Mouse (Mus musculus) kidney, embryonic 16.5 days (tissue): Measurements from ENCODE around the gene Gfod2. TPM values are rescaled to one million over a fixed set of nuclear protein-coding genes. Genes with fewer than 3 reads are reported as not detected.
A peak's percentile ranks its signal among the peaks of the same experiment; 100 is the strongest.

Experiments
- ATAC-seq: fragments of 200-750 bp; cut with Nextera tagmentation; 2 replicates; pipeline ENCODE4 v1.8.0; 2017; ENCODE audit warnings: moderate TSS enrichment; ENCODE audit not compliant: low FRiP score, low TSS enrichment
- H3K27ac ChIP-seq: fragments of 300-500 bp; sonication (generic); 2 replicates; pipeline ENCODE4 v1.5.1; 2014; ENCODE audit warnings: low read length
- H3K27me3 ChIP-seq: fragments of 300-500 bp; sonication (generic); 2 replicates; pipeline ENCODE4 v1.6.1; 2014; ENCODE audit warnings: low read length, control low read depth, mixed read lengths; ENCODE audit not compliant: insufficient read depth
- H3K36me3 ChIP-seq: fragments of 300-500 bp; sonication (generic); 2 replicates; pipeline ENCODE4 v1.6.1; 2014; ENCODE audit warnings: low read length, control low read depth, mixed read lengths; ENCODE audit not compliant: insufficient read depth
- H3K4me1 ChIP-seq: fragments of 300-500 bp; sonication (generic); 2 replicates; pipeline ENCODE4 v1.6.1; 2014; ENCODE audit warnings: low read length, control low read depth, mixed read lengths; ENCODE audit not compliant: insufficient read depth
- H3K4me2 ChIP-seq: fragments of 300-500 bp; sonication (generic); replicated peaks from 2 replicates; pipeline ENCODE4 v1.6.1; 2014; ENCODE audit warnings: low read depth, low read length
- H3K4me3 ChIP-seq: fragments of 300-500 bp; sonication (generic); 2 replicates; pipeline ENCODE4 v1.5.1; 2014; ENCODE audit warnings: mild to moderate bottlenecking, low read length
- H3K9ac ChIP-seq: fragments of 300-500 bp; sonication (generic); replicated peaks from 2 replicates; pipeline ENCODE4 v1.6.1; 2014; ENCODE audit warnings: low read length
- H3K9me3 ChIP-seq: fragments of 300-500 bp; sonication (generic); 2 replicates; pipeline ENCODE4 v1.6.1; 2016; ENCODE audit warnings: low read length, control low read depth
- WGBS: fragments of 180-500 bp; shearing (Covaris S2); extraction: QIAGEN DNeasy Blood & Tissue Kit; methylation state at CpG from one replicate; pipeline ENCODE4 v1.1.7; 2014; 5-methylcytosine and 5-hydroxymethylcytosine counted together
- polyA plus RNA-seq: library from polyadenylated mRNA; unstranded; fragments of >200 nt; fragmentation: Nextera tagmentation; extraction: Ambion mirVana; gene quantifications from 2 replicates; pipeline ENCODE4 v1.2.1, GENCODE M21; 2015

Gene Gfod2
- polyA plus RNA-seq, 1 experiment from 2014 or later = 24.9 TPM

DNA sequence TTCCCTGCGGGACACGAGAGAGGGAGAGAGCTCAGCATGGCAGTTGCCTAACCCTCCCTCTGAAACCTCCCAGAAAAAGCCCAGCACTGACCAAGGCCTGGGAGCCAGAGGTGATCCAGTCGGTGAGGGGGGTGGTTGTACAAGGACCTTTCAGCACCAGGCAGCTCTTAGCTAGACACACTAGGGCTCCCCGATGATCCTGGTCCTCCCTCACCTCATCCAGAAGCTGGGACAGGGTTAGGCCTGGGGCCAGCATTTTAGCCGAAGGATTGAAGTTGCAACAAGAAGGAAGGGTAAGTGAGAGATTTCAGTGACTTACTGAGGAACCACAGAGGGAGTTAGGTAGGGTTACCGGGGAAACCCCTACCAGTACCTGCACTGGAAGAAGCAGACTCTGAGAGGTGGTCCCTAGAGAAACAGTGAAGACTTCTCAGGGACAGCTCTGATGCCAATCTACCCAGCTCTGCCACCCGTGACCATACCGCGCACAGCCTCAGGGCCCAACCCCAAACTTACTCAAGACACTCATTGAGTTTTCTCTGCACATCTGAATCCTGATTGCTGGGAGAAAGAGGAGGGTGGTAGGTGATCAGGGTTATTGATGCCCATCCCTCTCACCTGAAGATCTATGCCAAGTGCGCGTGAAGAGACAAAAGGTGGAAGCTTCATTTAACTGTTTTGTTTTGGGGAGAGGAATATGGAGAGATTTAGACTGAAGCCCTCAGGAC is 58.8 kb downstream of the Gfod2 start:
- Histone ChIP-seq H3K9me3 (no peaks in the 10 kb centered on the region), H3K4me2 (peak overlapping the region; percentile 93), H3K4me3 (peak overlapping the region; percentile 71), H3K36me3 (peaks cover 41% of the 10 kb centered on the region), H3K27ac (no peak overlapping the region), H3K4me1 (peaks cover 19% of the 10 kb centered on the region), H3K27me3 (no peaks in the 10 kb centered on the region), H3K9ac (peak overlapping the region; percentile 74)
- 89% methylated on average over 11 of the region's 11 CpGs for WGBS
- ATAC-seq = no peak

DNA sequence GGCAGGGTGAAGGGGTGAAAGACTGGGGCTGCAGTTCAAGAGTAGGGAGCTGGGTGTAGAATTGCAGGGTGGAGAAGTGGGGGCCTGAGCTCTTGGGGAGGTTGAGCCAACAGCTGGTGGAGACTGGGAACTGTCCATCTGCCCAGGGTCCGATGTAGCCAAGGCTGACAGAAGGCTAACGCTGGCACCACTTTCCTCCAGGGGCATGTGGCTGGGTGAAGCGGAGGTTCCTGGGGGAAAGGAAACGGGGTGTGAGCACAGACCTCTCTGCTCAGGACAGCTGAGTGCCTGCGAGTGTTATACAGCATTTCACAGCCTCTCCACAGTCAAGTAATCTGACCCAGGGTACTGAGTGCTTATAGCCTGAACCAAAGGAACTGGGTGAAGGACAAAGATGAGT is 59.7 kb downstream of the Gfod2 start:
- H3K9me3 ChIP-seq = no peaks in the 10 kb centered on the region
- H3K36me3 ChIP-seq = peaks cover 33% of the 10 kb centered on the region
- 92% methylated on average over 5 of the region's 5 CpGs for WGBS
- no peak overlapping the region for H3K9ac ChIP-seq
- H3K4me2 ChIP-seq = no peak overlapping the region
- no peaks in the 10 kb centered on the region for H3K27me3 ChIP-seq
- H3K4me1 ChIP-seq = peaks cover 28% of the 10 kb centered on the region
- no peak overlapping the region for H3K4me3 ChIP-seq
- H3K27ac ChIP-seq = no peak overlapping the region
- no peak for ATAC-seq

DNA sequence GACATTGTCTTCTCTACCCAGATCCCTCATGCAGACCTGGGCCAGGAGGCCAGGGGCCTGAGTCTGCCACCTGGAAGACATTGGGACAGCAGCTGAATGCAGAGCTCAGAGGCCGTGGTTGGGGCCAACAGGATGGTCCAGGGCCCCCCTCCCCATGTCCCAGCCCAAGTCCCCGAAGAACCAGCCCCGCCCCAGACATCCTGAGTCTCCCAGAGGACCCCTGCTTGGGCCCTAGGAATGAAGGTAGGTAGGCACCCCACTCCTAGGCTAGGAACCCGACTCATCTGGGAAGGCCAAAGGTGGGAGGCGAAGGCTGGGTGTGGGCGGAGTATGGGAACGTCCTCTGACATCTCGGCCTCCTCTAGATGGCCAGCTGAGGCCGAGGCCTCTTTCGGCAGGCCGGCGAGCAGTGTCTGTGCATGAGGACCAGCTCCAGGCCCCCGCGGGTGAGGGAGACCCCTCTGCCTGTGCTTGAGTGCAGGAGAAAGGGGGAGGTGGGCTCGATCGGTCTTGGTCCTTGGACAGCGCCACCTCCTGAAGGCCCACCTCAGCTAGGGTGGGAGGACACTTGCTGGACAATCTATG is 61.2 kb downstream of the Gfod2 start:
- peaks cover 28% of the 10 kb centered on the region for H3K4me1 ChIP-seq
- no peak overlapping the region for H3K4me2 ChIP-seq
- peaks cover 26% of the 10 kb centered on the region for H3K36me3 ChIP-seq
- H3K27me3 ChIP-seq = no peaks in the 10 kb centered on the region
- no peak overlapping the region for H3K27ac ChIP-seq
- H3K9me3 ChIP-seq = no peaks in the 10 kb centered on the region
- no peak for ATAC-seq
- H3K4me3 ChIP-seq = no peak overlapping the region
- H3K9ac ChIP-seq = no peak overlapping the region
- 90% methylated on average over 17 of the region's 17 CpGs for WGBS

DNA sequence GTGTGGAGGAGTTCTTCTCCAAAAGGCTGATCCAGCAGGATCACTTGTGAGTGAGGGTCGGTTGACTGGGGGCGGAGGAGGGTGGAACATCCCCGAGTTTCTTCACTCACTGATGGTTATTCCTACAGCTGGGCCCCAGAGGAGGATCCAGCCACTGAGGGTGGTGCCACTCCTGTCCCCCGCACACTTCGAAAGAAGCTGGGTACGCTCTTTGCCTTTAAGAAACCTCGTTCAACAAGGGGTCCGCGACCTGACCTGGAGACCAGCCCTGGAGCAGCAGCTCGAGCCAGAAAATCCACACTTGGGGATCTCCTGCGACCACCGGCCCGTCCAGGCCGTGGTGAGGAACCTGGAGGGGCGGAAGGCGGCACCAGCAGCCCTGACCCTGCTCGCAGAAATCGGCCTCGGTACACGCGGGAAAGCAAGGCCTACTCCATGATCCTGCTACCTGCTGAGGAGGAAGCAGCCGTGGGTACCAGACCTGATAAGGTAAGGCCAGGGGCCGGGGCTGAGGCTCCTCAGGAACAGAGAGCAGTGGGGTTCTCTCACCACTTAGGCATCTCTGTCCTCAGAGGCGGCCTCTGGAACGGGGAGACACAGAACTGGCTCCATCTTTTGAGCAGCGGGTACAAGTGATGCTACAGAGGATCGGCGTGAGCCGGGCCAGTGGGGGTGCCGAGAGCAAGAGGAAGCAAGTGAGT is 63.2 kb downstream of the Gfod2 start:
- no peak overlapping the region for H3K4me2 ChIP-seq
- no peak overlapping the region for H3K27ac ChIP-seq
- H3K9ac ChIP-seq = no peak overlapping the region
- no peak overlapping the region for H3K4me3 ChIP-seq
- WGBS = 80% methylated on average over 30 of the region's 30 CpGs
- no peaks in the 10 kb centered on the region for H3K27me3 ChIP-seq
- no peaks in the 10 kb centered on the region for H3K9me3 ChIP-seq
- no peak for ATAC-seq
- peaks cover 26% of the 10 kb centered on the region for H3K36me3 ChIP-seq
- H3K4me1 ChIP-seq = peaks cover 18% of the 10 kb centered on the region

DNA sequence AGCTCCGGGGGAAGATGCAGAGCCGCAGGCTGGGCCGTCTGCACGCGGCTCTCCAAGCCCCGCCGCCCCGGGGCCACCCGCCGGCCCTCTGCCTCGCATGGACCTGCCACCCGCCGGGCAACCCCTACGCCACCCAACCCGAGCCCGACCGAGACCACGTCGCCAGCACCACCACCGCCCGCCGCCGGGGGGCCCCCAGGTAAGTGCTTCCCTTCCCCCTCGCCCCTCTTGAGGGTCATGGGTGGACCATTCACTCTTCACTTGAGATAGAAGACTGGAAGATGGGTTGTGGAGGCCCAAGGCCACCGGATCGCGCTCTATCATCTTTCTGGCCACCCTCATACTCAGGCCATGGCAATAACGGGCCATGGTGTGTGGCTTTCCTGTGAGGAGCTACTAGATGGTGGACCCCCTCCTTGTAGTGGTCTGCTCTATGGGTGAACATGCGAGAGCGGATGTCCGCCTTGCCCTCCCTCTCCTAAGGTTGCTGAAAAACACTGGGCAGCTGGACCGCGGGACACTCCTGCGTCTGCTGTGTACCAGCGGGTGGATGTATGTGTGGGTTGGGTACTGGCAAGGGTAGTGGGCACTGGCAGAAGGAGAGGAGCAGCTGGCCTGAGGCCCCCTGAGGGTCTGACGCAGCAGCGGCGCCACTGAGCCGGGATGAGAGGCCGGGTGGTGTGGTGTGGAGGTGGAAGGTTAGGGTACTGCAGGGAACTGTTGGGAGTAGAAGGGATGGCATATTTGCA is 64.2 kb downstream of the Gfod2 start:
- 9% methylated on average over 35 of the region's 40 CpGs for WGBS
- Histone ChIP-seq H3K9ac (peak overlapping the region; percentile 58; the same call in 1 of the 2 replicates), H3K4me1 (peaks cover 11% of the 10 kb centered on the region), H3K27ac (no peak overlapping the region), H3K36me3 (peaks cover 26% of the 10 kb centered on the region), H3K9me3 (no peaks in the 10 kb centered on the region), H3K4me3 (peak overlapping the region; percentile 50), H3K4me2 (peak overlapping the region; percentile 99), H3K27me3 (no peaks in the 10 kb centered on the region)
- ATAC-seq = peak; percentile 14

DNA sequence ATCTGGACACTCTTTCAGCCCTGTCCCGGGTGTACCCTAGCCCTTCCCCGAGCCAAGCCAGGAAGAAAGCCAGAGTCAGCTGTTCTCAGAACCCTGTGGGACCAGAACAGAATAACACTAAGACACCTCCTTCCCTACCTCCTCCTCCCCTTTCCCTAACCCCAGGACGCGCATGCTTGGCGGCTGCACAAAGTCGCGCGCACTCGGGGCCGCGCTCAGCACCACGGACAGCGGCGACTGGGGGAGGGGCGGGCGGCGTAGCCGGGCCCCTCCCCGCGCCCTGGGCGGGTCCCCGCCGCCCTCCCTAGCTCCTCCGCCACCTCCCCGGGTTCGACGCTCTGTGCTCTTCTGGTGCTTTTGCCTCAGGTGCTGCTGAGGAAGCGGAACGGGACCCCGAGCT is 64.8 kb downstream of the Gfod2 start:
- H3K9ac ChIP-seq = peak overlapping the region; percentile 58; the same call in 1 of the 2 replicates
- peak; percentile 67 for ATAC-seq
- WGBS = 3% methylated on average over 25 of the region's 30 CpGs

DNA sequence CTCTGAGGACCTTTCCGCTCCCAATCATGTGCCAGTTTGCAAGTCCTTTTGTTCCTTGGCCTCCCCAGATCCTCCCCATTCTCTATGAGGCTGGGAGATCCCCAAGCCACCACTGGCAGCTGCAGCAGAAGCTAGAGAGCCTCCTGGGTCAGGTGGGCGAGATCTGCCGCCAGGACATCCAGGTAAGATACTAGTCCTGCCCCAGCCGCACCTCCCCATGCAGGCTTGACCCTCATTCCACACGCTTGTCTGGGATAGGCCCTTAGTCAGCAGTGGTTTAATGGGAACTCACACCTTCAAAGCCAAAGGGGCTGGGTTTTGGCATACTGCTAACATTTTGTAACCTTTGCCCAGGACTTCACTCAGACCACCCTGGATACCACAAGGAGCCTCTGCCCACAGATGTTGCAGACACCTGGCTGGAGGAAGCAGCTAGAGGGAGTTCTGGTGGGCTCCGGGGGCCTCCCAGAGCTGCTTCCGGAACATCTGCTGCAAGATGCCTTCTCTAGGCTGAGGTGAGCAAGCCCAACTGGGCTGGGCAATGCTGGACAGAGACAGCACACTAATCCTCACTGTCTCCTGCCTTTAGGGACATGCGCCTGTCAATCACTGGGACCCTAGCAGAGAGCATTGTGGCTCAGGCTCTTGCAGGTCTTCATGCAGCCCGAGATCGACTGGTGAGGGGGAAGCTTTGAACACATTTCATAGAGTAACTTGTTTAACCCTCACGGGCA is 65.8 kb downstream of the Gfod2 start:
- Histone ChIP-seq H3K27me3 (no peaks in the 10 kb centered on the region), H3K36me3 (peaks cover 13% of the 10 kb centered on the region), H3K9me3 (no peaks in the 10 kb centered on the region), H3K4me2 (no peak overlapping the region), H3K27ac (no peak overlapping the region), H3K4me3 (no peak overlapping the region), H3K4me1 (peaks cover 11% of the 10 kb centered on the region), H3K9ac (no peak overlapping the region)
- ATAC-seq = no peak
- WGBS = 95% methylated on average over 11 of the region's 11 CpGs

More for the DNA sequence above, 64.8 kb downstream of the Gfod2 start:
- Histone ChIP-seq H3K4me2 (peak overlapping the region; percentile 99), H3K27ac (no peak overlapping the region), H3K4me1 (peaks cover 11% of the 10 kb centered on the region), H3K36me3 (peaks cover 24% of the 10 kb centered on the region), H3K4me3 (peak overlapping the region; percentile 50), H3K27me3 (no peaks in the 10 kb centered on the region), H3K9me3 (no peaks in the 10 kb centered on the region)

DNA sequence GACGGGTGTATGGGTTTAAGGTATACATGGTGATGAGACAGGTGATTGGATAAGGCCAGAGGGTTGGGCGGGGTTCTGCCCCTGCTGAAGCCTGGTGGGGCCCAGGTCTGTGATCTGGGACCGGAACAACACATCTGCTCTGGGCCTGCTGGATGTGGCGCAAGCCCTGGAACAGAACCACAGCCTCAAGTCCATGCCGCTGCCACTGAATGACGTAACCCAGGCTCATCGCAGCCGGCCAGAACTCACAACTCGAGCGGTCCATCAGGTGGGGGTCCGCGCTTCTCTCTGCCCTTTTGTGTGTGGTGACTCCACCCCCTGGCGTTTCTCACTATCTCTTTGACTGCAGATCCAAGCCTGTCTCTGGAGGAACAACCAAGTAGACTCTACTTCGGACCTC is 67.5 kb downstream of the Gfod2 start:
- peaks cover 4% of the 10 kb centered on the region; the same call in 1 of the 2 replicates for H3K36me3 ChIP-seq
- H3K9ac ChIP-seq = no peak overlapping the region
- no peak overlapping the region for H3K4me2 ChIP-seq
- 85% methylated on average over 14 of the region's 14 CpGs for WGBS
- no peak overlapping the region for H3K4me3 ChIP-seq
- no peak for ATAC-seq
- peaks cover 12% of the 10 kb centered on the region for H3K4me1 ChIP-seq
- no peaks in the 10 kb centered on the region for H3K27me3 ChIP-seq
- no peak overlapping the region for H3K27ac ChIP-seq
- no peaks in the 10 kb centered on the region for H3K9me3 ChIP-seq

DNA sequence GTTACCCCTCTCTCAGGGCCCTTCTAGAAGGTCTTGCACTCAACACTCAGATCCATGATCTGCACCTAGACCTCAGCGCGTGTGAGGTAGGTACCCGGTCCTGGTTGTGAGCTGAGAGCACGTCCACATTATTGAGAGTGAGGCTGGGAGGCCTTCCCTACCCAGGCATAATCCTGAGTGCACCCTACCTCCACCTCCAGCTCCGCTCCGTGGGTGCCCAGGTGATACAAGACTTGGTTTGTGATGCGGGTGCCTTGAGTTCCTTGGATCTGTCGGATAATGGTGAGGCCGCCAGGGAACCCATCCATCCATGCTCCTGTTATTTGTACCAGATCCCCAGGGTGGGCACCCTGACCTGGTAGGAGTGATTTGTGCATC is 68.5 kb downstream of the Gfod2 start:
- Histone ChIP-seq H3K9ac (no peak overlapping the region), H3K9me3 (no peaks in the 10 kb centered on the region), H3K4me3 (no peak overlapping the region), H3K27me3 (no peaks in the 10 kb centered on the region), H3K4me2 (no peak overlapping the region), H3K27ac (no peak overlapping the region), H3K4me1 (peaks cover 21% of the 10 kb centered on the region), H3K36me3 (peaks cover 4% of the 10 kb centered on the region; the same call in 1 of the 2 replicates)
- WGBS = 93% methylated on average over 9 of the region's 9 CpGs
- ATAC-seq = no peak
